Mouse (Mus musculus): ENCODE measurements around the gene Ankfy1. TPM values are rescaled to one million over a fixed set of nuclear protein-coding genes. Genes with fewer than 3 reads are reported as not detected.
"Not testable (repeated sequence)": the region's sequence is repeated elsewhere in the genome, so short reads cannot be mapped to it uniquely, and the experiment has no call there.

Gene Ankfy1
- total and polyA plus RNA-seq, 3 experiments, result 19.1 to 40.1 (median 39.9) TPM

DNA sequence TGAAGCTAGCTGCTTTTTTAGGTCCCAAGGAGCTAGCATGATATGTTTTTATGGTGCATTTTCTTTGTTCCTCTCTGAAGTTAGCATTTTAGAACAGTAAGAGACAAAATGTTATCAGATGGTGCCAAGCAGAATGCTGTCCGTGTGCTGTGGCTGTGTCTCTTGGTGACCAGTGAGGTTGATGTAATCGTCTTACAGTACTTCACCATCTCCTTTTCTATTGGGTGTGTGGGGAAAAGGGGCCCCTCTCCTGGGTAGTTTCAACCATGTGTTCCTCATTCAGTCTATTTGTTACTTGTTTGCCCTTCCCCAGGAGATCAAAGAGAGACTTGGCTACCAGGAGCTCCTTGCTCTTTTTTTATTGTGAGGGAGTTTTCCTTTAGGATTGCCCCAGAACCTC, 33.4 kb downstream of the Ankfy1 start:
- no peak for DNase-seq

- DNase-seq, result no peak
Measured at GRCm38 (mm10) chr11:72723871-72724270, 34.1 kb downstream of the Ankfy1 start.

DNA sequence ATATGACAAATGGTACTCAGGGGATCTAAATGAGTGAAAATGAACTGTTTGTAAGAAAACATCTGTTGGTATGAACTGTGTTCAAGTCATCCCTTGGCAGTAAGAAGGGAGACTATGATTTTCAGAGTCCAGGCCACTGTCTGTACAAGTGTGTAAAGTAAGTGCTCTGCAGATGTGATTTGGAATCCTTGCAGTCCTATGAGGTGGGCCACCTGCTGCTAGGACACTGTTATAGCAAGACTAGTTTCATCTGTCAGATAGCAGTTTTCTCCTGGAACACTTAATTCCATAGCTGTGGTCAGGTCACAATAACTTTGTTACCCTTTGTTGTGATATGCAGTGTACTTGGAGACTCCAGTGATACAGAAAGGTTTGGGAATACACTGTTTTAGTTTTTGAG, 36.2 kb downstream of the Ankfy1 start:
- no peak for DNase-seq

DNA sequence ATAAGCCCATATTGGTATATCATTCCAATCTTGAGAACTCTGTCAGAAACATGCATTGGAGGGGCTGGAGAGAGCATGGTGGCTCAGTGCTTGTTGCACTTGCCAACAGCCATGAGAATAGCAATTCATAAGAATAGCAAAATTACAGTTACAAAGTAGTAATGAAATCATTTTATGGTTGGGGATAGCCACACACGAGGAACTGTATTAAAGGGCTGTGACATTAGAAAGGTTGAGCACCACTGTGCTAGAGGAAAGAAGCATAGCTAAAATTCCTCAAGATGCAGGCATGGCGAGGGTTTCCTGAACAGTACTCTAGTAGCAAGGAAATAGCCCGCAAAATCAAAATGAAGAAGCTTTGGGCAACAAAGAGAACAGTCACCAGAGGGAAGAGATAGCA, 43.9 kb downstream of the Ankfy1 start:
- DNase-seq, result no peak

GRCm38 (mm10) chr11:72734840-72735518, 45.2 kb downstream of the Ankfy1 start:
- no peak for DNase-seq

GRCm38 (mm10) chr11:72735519-72735860, 45.7 kb downstream of the Ankfy1 start:
- no peak for DNase-seq

- no peak for DNase-seq
Measured at GRCm38 (mm10) chr11:72736320-72736719, 46.5 kb downstream of the Ankfy1 start.

GRCm38 (mm10) chr11:72737517-72737916, 47.7 kb downstream of the Ankfy1 start:
- not testable (repeated sequence) for DNase-seq

GRCm38 (mm10) chr11:72739048-72739447, 49.2 kb downstream of the Ankfy1 start:
- no peak for DNase-seq

DNA sequence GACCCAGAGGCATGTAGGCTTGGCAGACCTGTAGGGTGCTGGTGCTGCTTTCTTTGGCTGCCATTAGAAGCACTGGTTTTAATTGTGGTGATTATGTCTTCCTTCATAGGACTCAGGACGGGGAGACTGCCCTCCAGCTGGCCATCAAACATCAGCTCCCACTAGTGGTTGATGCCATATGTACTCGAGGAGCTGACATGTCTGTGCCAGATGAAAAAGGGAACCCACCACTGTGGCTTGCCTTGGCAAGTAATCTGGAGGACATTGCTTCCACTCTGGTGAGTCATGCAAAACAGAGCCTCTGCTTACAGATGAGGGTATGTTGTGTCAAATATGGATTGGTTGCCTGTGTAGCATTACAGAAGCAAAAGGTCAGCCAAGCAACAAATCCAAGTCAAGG, 62.1 kb downstream of the Ankfy1 start:
- peak; percentile 74 for DNase-seq

DNA sequence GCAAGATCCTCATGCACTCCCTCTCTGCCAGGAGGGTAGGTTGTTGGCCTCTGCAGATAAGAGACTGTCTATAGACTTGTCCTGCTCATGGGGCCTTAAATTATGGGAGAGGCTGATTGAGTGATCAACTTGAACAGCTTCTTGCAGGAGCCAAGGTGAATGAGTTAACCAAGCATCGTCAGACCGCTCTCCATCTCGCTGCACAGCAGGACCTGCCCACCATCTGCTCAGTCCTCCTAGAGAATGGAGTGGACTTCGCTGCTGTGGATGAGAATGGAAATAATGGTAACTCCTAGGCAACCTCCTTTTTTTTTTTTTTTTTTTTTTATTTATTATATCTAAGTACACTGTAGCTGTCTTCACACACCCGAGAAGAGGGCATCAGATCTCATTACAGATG, 68.5 kb downstream of the Ankfy1 start:
- DNase-seq, result no peak

- DNase-seq, result peak; percentile 49
Measured at GRCm38 (mm10) chr11:72759581-72759980, 69.8 kb downstream of the Ankfy1 start.

DNA sequence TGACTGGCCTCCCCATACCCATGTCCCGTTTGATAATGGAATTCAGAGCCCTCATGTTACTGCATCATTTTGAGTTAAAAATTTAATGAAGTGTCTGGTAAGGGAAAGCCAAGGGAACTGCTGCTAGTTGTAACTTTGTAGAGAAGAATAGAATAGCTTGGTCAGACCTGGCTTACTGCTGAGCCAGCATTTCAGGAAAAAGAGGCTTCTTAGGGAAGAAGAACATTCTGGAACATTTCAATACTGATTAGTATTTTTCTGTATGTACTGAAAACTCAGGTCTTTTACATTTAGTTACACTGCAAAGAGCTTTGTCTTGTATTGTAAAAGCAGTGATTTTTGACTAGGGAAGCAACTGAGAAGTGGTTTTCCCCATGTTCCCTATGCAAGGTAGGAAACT, 71.0 kb downstream of the Ankfy1 start:
- no peak for DNase-seq

GRCm38 (mm10) chr11:72764270-72764669, 74.5 kb downstream of the Ankfy1 start:
- no peak for DNase-seq

DNA sequence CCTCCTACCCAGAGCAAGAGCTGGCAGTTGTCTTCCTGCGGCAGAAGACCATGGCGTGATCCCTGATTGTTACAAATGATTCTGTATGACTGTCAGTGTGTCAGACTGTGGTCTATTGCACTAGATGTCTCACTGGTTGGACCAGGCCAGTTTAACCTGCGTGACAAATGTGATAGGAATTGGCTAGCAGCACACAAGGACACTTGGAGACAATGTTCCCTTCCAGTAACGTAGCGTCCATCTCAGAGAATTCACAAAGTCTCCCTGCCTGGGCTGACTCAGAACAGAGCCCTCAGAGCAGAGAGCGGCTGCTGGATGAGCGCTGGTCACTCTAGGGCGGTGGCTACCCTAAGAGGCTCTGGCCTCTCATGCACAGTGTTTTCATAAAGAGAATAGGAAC, 77.9 kb downstream of the Ankfy1 start:
- DNase-seq, result peak; percentile 80

- no peak for DNase-seq
Measured at GRCm38 (mm10) chr11:72769061-72769460, 79.3 kb downstream of the Ankfy1 start.

- DNase-seq, result no peak
Measured at GRCm38 (mm10) chr11:72770324-72770723, 80.5 kb downstream of the Ankfy1 start.

DNA sequence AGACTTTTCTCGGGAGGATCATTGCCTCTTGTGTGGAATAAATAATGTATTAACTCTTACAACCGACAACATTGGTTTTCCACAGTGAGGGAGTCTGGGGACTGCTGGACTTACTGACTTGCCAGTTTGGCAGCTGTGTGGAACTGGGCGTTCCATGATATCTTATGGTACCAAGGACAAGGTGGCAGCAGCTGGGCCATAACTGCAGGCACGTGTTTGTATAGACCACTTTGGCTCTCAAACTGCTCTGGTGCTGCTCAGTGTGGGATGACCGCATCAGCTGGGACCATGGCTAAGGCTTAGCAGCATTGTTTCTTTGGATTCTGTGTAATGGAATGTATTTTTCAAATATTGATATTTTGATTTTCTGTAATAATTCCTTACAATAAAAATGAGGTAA, 81.0 kb downstream of the Ankfy1 start:
- DNase-seq, result no peak

GRCm38 (mm10) chr11:72771461-72771860, 81.7 kb downstream of the Ankfy1 start:
- no peak for DNase-seq

DNA sequence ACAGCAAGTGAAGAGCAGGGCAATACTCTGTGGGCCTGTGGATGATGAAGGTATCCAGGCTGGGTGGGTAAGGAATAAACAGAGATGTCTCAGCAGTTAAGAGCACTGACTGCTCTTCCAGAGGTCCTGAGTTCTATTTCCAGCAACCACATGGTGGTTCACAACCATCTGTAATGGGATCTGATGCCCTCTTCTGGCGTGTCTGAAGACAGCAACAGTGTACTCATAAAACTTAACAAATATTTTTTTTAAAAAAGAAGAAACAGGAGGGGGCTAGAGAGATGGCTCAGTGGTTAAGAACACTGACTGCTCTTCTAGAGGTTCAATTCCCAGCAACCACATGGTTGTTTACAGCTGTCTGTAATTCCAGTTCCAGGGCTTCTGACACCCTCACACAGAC, 82.8 kb downstream of the Ankfy1 start:
- DNase-seq, result not testable (repeated sequence)

DNA sequence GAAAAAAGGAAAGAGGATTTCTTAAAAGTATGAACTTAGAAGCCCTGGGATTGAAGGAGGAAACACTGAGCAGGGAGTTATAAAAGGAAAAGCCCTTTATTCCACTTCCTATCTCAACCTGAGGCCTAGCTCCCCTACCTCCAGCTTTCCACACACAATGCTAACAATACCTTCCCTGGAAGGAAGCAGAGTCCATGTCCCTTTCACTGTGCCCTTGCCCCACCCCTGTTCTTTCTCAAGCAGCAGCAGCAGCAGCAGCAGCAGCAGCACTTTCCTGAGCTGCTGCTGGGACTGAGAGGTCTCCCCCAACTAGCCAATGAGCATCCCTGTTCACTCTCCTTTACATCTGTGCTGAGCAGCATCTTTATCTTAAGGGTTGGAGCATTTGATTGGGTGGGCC, 89.2 kb downstream of the Ankfy1 start:
- no peak for DNase-seq

DNA sequence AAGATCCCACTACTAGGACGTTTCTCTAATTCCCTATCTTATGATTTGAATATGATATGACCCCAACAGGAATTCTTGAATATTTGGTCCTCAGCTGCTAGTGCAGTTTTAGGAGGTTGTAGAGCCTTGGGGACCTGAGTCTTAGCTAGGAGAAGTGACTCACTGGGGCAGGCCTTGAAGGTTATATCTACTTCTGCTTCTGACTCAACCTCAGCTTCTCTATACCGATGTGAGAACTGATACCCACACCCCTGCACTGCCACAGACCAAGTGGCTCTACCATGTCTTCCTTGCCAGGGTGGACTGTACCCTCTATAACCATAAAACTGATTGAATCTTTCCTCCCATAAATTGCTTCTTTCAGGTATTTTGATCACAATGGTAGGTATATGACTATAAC, 92.3 kb downstream of the Ankfy1 start:
- peak; percentile 33 for DNase-seq

- DNase-seq, result no peak
Measured at GRCm38 (mm10) chr11:72782503-72782902, 92.7 kb downstream of the Ankfy1 start.

GRCm38 (mm10) chr11:72792033-72792432, 102.2 kb downstream of the Ankfy1 start:
- DNase-seq, result no peak

DNA sequence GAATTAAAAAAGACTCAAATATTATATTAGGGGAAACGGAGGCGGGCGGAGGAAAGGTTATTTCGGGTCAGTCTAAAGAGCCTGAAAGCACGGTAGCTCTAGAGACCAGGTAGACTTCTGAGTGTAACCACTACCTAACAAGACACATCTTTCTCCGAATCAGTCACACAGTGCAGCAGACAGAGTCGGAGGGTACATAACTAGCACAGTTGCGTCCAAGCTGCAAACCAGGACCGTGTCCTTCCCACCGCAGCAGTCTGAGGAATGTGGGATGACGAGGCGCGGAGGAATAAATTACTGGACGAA, 105.3 kb downstream of the Ankfy1 start:
- no peak for DNase-seq
